17 mouse cellular contexts compared by ENCODE assay signal in genomic region chr4:62690997-62691396, GRCm38 (mm10).
A peak's percentile ranks its signal among the peaks of the same experiment; 100 is the strongest.
DNase-seq lines count a peak whose midpoint lies in the region; ATAC-seq and TF ChIP-seq lines count a peak whose summit lies in the region.
"Had no signal": no experiment of that assay in that cellular context is flagged by ENCODE, and none has a peak within 500 bp of the region (broad histone marks: within the 10 kb centered on the region; RNA-seq: fewer than 3 reads in every experiment).

No protein-coding gene starts in this region.

- no peak overlapping the region for H3K9ac ChIP-seq in heart, adult 2 months (ENCODE audit: low read depth, low read length)
- H3K9ac ChIP-seq in MEL (ENCODE audit: control insufficient read depth, low read depth, low read length, poor library complexity, severe bottlenecking), result no peak overlapping the region
- H3K9ac ChIP-seq: hindbrain, embryonic 13.5 days; intestine, embryonic 15.5 days; stomach, embryonic 15.5 days had no signal

- H3K79me2 ChIP-seq in heart, adult 2 months (replicated peaks; ENCODE audit: control insufficient read depth, insufficient read depth, low read length), result no peaks in the 10 kb centered on the region
- no peaks in the 10 kb centered on the region for H3K79me2 ChIP-seq in MEL (ENCODE audit: control insufficient read depth, insufficient read depth, low read length, poor library complexity)

- no peaks in the 10 kb centered on the region for H3K27me3 ChIP-seq in heart, adult 2 months (ENCODE audit: control insufficient read depth, insufficient read depth, low read length)
- peaks cover 86% of the 10 kb centered on the region for H3K27me3 ChIP-seq in heart, embryonic 10.5 days (ENCODE audit: insufficient read depth, poor library complexity, severe bottlenecking)
- H3K27me3 ChIP-seq in MEL (ENCODE audit: control insufficient read depth in 1 of 2, insufficient read depth in 2 of 2, low read length in 2 of 2), result no peaks in the 10 kb centered on the region
- H3K27me3 ChIP-seq: hindbrain, embryonic 13.5 days; intestine, embryonic 15.5 days; stomach, embryonic 15.5 days had no signal

- peak; percentile 52 for ATAC-seq in megakaryocyte-erythroid progenitor cell, adult 5-6 weeks (replicated peaks; ENCODE audit: low FRiP score, low TSS enrichment, poor library complexity, severe bottlenecking)
- ATAC-seq in erythroblast, adult 5-6 weeks (replicated peaks; ENCODE audit: low FRiP score, poor library complexity, severe bottlenecking), result no peak
- ATAC-seq: intestine, embryonic 15.5 days had no signal

- H3K4me3 ChIP-seq in heart, adult 2 months, result no peak overlapping the region
- H3K4me3 ChIP-seq in heart, embryonic 10.5 days, result no peak overlapping the region
- H3K4me3 ChIP-seq in MEL (ENCODE audit: control insufficient read depth in 1 of 2, insufficient read depth in 1 of 2, low read depth in 2 of 2, low read length in 2 of 2), result no peak overlapping the region
- H3K4me3 ChIP-seq: hindbrain, embryonic 13.5 days; intestine, embryonic 15.5 days; left cerebral cortex, adult 2 months; limb, embryonic 10.5 days; stomach, embryonic 15.5 days had no signal

- TF ChIP-seq CTCF in heart, adult 2 months (IDR thresholded peaks at IDR 0.05), result no peak
- TF ChIP-seq CTCF in MEL (IDR thresholded peaks at IDR 0.05 in 2 of 3, conservative IDR thresholded peaks at IDR 0.05 in 1 of 3; ENCODE audit: control insufficient read depth in 1 of 3, insufficient read depth in 1 of 3, low read depth in 2 of 3, low read length in 3 of 3, poor library complexity in 1 of 3, severe bottlenecking in 1 of 3), result no peak

- peak overlapping the region; percentile 85 for H3K27ac ChIP-seq in heart, adult 2 months
- no peak overlapping the region for H3K27ac ChIP-seq in heart, embryonic 10.5 days
- H3K27ac ChIP-seq in MEL (ENCODE audit: control insufficient read depth, low read depth, low read length), result no peak overlapping the region
- H3K27ac ChIP-seq: intestine, embryonic 15.5 days; kidney, postnatal 0 days; left cerebral cortex, adult 2 months; limb, embryonic 10.5 days; stomach, embryonic 15.5 days had no signal

- H3K4me1 ChIP-seq in heart, adult 2 months (ENCODE audit: control insufficient read depth, insufficient read depth, low read length), result peaks cover 25% of the 10 kb centered on the region
- peaks cover 40% of the 10 kb centered on the region for H3K4me1 ChIP-seq in heart, embryonic 10.5 days
- H3K4me1 ChIP-seq in MEL (ENCODE audit: control insufficient read depth in 1 of 2, insufficient read depth in 2 of 2, low read length in 2 of 2), result no peaks in the 10 kb centered on the region

- no peak for TF ChIP-seq POLR2A in heart, adult 2 months (IDR thresholded peaks at IDR 0.05; ENCODE audit: insufficient read depth, low read depth, low read length)
- no peak for TF ChIP-seq POLR2A in MEL (IDR thresholded peaks at IDR 0.05; ENCODE audit: control insufficient read depth in 1 of 2, insufficient read depth in 1 of 2, low read depth in 1 of 2, low read length in 2 of 2, poor library complexity in 1 of 2)

- WGBS in heart, adult 2 months, result 40% methylated on average over 4 of the region's 4 CpGs
- WGBS in heart, embryonic 10.5 days, result 72% methylated on average over 3 of the region's 4 CpGs

- no peak for TF ChIP-seq RAD21 in MEL (IDR thresholded peaks at IDR 0.05; ENCODE audit: low read depth, low read length)

- intact Hi-C loops in heart, adult 2 months (cut with DNase I), result loop anchor here (5.0 kb wide), 1 partner anchor 84 kb away; no protein-coding TSS in a partner anchor

- H3K9me3 ChIP-seq in heart, embryonic 10.5 days, result no peaks in the 10 kb centered on the region
- H3K9me3 ChIP-seq in MEL (replicated peaks; ENCODE audit: insufficient read depth, low read length), result no peaks in the 10 kb centered on the region
- H3K9me3 ChIP-seq: hindbrain, embryonic 13.5 days; intestine, embryonic 15.5 days; limb, embryonic 10.5 days; stomach, embryonic 15.5 days had no signal

- DNase-seq in heart, adult 2 months, result no peak
- no peak for DNase-seq in heart, embryonic 10.5 days (ENCODE audit: low spot score)
- DNase-seq in kidney, postnatal 4 days, result peak; percentile 67 to 77
- no peak for DNase-seq in kidney, adult 11 months
- peak; percentile 6 for DNase-seq in MEL (ENCODE audit: low read depth, low spot score)
- DNase-seq: cerebellum, adult 18-20 months; cerebellum, postnatal 36 days; lung, adult 2 months; thymus, postnatal 36 days had no signal

- peaks cover 11% of the 10 kb centered on the region; the same call in 1 of the 2 replicates for H3K36me3 ChIP-seq in heart, adult 2 months (ENCODE audit: control insufficient read depth, insufficient read depth, low read length)
- H3K36me3 ChIP-seq in heart, embryonic 10.5 days, result peaks cover 28% of the 10 kb centered on the region
- H3K36me3 ChIP-seq in MEL (ENCODE audit: control insufficient read depth in 1 of 2, insufficient read depth in 2 of 2, low read length in 2 of 2), result no peaks in the 10 kb centered on the region
- H3K36me3 ChIP-seq: stomach, embryonic 15.5 days had no signal

- no peak for TF ChIP-seq EP300 in heart, adult 2 months (IDR thresholded peaks at IDR 0.05; ENCODE audit: insufficient read depth, low read depth, low read length)
- TF ChIP-seq EP300 in MEL (IDR thresholded peaks at IDR 0.05; ENCODE audit: low read depth in 1 of 2, low read length in 2 of 2), result no peak

TF ChIP-seq in MEL, 35 proteins besides CTCF, POLR2A, EP300 and RAD21:
- no peak for TF ChIP-seq NELFE (IDR thresholded peaks at IDR 0.05; ENCODE audit: low read depth, low read length)

Comparison
In these comparisons a context has a peak if more than half of its experiments do, and no peak if none do; other contexts are left out.
1. DNase-seq: peak in kidney, postnatal 4 days (2 of 2) and MEL (single experiment); none in heart, adult 2 months (0 of 2), heart, embryonic 10.5 days (single experiment) and kidney, adult 11 months (single experiment).